Mouse (Mus musculus) spleen, adult 2 months (tissue): ENCODE measurements around the gene Cirbp.

Experiments used
- CTCF ChIP-seq: fragments of 200-500 bp; IDR thresholded peaks from 2 replicates; pipeline ENCODE4 v1.5.1; 2011; ENCODE audit warnings: mild to moderate bottlenecking, inconsistent platforms; ENCODE audit not compliant: insufficient read depth, insufficient read length, insufficient replicate concordance; ENCODE audit errors: extremely low read depth
- POLR2A ChIP-seq: fragments of 200-500 bp; IDR thresholded peaks from 2 replicates; pipeline ENCODE4 v1.6.1; 2011; ENCODE audit warnings: low read depth, low read length, inconsistent platforms

DNA sequence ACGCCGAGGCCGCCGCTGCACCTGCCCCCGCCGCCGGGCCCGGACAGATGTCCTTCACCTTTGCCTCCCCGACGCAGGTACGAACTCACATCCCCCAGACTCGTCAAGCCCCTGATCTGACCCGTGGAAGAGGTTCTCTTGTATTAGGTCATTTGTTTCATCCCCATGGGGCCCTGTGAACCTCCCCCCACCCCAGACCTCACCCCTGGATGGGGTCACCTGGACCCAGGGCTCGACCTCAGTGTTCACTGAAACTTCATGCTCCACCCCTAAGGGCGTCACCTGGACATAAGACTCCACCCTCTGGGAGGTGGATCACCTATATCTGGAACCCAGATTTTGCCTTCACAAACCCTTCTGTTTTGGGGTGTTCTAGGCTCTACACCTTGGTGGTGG, 23.3 kb upstream of the Cirbp start:
- TF ChIP-seq CTCF: no peak
- no peak for TF ChIP-seq POLR2A
